Mouse (Mus musculus) liver, postnatal 0 days (tissue): Measurements from ENCODE around the gene St6galnac5.
"Not testable (repeated sequence)": the region's sequence is repeated elsewhere in the genome, so short reads cannot be mapped to it uniquely, and the experiment has no call there.

Experiments used
- CTCF ChIP-seq: sonication (generic); IDR thresholded peaks from 2 replicates; pipeline ENCODE4 v1.5.1; 2016; ENCODE audit warnings: antibody characterized with exemption, low read depth
- EP300 ChIP-seq: IDR thresholded peaks from 2 replicates; pipeline ENCODE4 v1.6.1; 2016; ENCODE audit warnings: antibody characterized with exemption, low read depth, mild to moderate bottlenecking

GRCm38 (mm10) chr3:152788301-152788953 lies 193.6 kb downstream of the St6galnac5 start:
- TF ChIP-seq CTCF, EP300: not testable (repeated sequence)
